Mouse (Mus musculus): ENCODE measurements at regions not wholly inside any gene's neighbourhood (a gene's known extent, or its start where the extent isn't known, plus 50 kb on each side); places are given as distances from the start of the nearest gene placed in this dataset.

- DNase-seq, result no peak
Measured at GRCm38 (mm10) chr11:65363846-65364245, 94.1 kb upstream of the Myocd start.

- no peak for DNase-seq
Measured at GRCm38 (mm10) chr11:65360729-65361128, 90.9 kb upstream of the Myocd start.

DNA sequence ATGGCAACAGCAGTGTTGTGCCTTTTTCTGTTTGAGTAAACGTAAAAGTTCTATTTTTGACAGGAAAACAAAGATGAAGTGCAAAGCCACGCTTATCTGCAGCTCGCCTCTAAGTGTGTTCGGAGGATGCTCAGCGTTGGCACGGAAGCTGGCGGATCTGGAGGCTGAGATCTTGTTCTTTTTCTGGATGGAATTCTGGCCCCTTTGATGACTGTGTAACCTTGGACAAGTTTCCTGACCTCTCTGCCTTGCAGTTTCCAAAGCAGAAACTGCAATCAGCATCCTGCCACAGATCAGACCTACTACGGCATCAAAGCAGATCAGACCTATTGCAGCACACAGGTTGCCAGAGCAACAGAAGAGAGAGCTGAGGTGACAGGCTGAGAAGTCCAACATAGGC lies 89.1 kb upstream of the Myocd start:
- DNase-seq, result peak in 1 of 2 experiments; percentile 10

DNA sequence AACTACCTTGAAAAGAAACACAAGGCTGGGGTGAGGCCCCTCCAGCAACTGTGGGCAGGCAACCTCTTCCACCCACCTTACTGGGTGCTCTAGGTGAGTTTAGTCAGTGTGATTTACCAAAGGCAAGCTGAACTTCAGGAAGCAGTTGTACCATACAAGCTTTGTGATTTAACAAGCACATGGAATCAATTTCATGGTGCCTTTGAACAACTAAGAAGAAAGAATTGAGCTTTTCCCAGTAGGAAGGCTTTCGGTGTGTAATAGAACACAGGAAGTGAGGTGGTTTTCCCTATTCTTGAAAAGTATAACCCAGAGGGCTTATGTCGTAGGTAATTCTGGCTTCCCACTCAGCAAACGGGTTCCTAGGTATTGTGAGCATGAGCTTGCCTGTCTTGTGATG lies 82.7 kb upstream of the Myocd start:
- no peak for DNase-seq

DNA sequence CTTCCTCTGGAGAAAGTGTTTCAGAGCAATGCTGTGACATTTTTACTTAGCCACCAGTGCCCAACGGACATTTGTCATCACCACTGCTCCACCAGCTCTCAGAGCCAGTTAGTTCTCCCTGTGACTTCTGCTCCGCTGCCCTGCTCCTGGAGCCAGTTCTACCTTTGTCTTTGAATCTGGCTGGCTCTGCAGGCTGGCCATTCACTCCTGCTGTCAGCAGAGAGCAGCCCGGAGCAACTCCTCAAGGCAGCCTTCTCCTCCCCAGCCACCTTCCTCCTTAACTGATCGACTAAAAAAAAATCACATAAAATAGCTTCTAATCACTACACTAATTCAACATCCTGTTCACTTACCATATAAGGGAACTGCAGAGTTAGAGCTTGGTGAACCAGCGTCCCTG lies 79.2 kb upstream of the Myocd start:
- peak in 1 of 2 experiments; percentile 7 for DNase-seq

DNA sequence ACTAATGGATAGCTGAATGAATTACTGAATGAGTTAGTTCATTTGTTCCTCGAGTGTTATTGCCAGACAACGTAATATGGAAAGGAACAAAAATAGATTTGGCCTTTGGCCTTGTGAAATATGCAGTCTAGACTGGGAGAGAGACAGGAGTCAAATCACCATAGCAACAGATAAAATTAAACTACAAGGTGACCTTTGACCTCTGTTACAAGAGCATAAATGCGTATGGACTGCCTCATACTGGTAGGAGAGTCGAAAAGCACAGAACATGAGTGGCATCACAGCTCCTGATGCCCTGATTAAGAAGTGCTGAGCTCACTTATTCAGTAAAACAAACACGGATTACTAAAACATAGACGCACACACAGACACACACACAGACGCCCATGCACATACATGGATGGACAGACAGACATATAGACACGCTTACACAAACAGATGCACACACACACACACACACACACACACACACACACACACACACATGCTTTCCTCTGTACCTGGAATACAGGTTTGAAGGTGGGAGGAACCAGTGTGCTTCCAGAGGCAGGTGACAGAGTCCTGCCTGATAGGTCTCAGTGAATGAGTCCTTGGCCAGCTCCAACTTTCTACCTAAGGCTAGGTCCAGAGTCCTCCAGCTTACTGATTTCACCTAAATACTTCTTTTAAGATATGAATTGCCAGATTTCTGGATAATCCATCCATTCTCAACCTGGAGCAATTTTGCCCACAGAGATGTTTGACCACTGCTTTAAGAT lies 72.1 kb upstream of the Myocd start:
- peak in 1 of 2 experiments; percentile 8 for DNase-seq

- peak in 1 of 2 experiments; percentile 8 for DNase-seq
Measured at GRCm38 (mm10) chr11:65334286-65334685, 64.5 kb upstream of the Myocd start.

- no peak for DNase-seq
Measured at GRCm38 (mm10) chr11:65333101-65333500, 63.3 kb upstream of the Myocd start.

DNA sequence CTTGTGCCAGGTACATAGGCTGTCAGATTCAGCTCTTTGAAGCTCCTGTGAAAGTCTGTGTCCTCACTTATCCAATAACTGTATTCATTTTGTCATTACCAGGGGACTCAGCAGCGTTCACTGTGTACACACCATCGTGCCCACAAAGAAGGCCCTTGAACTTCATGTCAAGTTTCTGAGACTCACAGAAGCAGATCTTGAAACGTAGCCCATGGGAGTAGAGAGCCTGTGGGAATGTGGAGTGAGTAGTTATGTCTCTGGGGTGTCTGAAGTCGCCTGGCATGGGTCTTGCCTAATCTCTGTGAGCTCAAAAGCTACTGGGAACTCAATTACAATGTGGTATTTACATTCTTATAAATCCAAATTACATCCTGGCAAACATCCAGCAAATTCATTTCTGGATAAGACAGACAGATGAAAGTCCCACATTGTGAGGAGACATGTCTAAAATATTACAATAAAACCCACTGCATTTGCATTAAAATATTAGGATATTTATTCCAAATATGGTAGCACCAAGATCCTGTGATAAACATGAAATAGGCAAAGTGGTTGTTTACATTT lies 53.2 kb upstream of the Myocd start:
- no peak for DNase-seq
